Mouse (Mus musculus) small intestine, adult 2 months (tissue): ENCODE results near the gene Dnah7c.
"Not testable (repeated sequence)": the region's sequence is repeated elsewhere in the genome, so short reads cannot be mapped to it uniquely, and the experiment has no call there.

Experiments used
- CTCF ChIP-seq: fragments of 200-500 bp; IDR thresholded peaks from 2 replicates; pipeline ENCODE4 v1.5.1; 2012; ENCODE audit warnings: low read depth, mild to moderate bottlenecking, control low read depth, inconsistent platforms, low read length, moderate library complexity, mixed read lengths; ENCODE audit not compliant: insufficient replicate concordance, insufficient read length; ENCODE audit errors: extremely low read depth
- POLR2A ChIP-seq: fragments of 200-500 bp; IDR thresholded peaks from 2 replicates; pipeline ENCODE4 v1.6.1; 2012; ENCODE audit warnings: low read depth, mild to moderate bottlenecking, control low read depth, inconsistent platforms, low read length, moderate library complexity

DNA sequence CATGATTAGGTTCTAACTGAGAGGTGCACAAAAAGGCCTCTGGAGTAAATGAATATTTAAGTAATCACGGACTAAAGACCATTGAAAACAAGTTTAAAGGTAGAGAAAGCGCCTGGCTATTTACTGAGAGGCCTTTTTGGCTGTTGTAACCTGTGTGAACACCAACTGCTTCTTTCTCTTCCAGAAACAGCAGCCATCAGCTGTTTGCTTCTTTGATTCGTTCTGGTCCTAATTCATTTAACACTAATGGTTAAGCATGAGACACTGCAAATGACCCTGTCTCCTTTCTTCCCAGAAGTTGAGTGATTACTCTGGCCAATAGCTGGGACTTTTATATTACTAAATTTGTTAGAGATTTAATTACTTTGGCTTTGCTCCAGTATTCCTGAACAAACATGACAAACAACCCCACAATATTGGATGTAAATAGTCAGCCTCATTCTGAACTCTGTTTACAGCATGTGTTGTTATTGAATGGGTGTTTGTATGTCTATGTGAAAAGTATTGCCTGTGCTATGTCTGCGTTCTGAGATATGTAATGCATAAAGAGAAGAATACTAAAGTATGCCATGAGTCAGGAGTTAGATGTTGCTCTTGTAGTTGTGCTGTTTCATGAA, 30.6 kb upstream of the Dnah7c start:
- not testable (repeated sequence) for TF ChIP-seq POLR2A, CTCF
